Mouse (Mus musculus): Measurements from ENCODE around the gene Mpdu1.

DNA sequence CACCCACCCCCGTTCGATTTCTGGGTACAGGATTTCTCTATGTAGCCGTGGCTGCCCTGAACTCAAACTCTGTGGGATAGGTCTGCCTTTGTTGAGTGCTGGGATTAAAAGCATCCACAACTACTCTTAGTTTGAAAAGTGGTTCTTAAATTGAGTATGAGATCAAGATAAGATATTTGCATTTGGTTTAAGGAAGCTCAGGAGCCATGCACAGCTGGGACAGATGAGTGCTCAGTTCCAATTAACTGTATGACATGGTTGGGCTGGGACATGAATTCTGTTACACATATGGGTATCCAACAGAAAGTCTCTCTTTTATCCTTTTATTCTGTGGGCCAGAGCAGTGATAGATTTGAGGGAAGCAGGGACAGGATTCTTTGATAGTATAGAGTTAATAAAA lies 27.0 kb downstream of the Mpdu1 start:
- TF ChIP-seq CTCF (IDR thresholded peaks at IDR 0.05; ENCODE audit: insufficient read depth, low read depth, low read length) (no peak), POLR2A (IDR thresholded peaks at IDR 0.05; ENCODE audit: insufficient read depth, low read depth, low read length) (no peak)

Data from olfactory bulb, adult 2 months (tissue).